Mouse (Mus musculus) kidney, adult 11 months (tissue): Measurements from ENCODE around the gene Ppy.

Source experiments
- DNase-seq: peaks from one replicate; pipeline ENCODE4 v3.0.0; 2022

The Ppy gene

DNA sequence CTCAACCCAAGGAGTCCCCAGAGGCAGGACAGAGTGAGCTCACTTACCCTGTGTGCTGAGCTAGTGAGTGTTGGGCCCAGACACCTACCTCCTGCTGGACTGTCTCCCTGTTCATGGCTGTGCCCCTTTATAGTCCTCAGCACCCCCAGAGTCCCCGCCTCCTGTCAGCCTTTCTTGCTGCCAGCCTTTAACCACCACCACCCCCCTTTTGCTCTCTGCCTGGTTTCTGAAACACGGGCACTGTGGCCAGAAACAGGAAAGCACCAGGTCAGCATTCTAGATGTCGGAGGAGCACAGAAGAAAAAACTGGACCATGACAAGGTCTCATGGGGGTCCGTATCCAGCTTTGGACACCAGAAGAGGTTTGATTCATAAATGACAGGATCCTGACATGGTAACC is at the start of gene Ppy:
Gene Ppy (minus strand): TSS at position 101 of the 400 bp plus-strand sequence.
- no peak for DNase-seq

DNA sequence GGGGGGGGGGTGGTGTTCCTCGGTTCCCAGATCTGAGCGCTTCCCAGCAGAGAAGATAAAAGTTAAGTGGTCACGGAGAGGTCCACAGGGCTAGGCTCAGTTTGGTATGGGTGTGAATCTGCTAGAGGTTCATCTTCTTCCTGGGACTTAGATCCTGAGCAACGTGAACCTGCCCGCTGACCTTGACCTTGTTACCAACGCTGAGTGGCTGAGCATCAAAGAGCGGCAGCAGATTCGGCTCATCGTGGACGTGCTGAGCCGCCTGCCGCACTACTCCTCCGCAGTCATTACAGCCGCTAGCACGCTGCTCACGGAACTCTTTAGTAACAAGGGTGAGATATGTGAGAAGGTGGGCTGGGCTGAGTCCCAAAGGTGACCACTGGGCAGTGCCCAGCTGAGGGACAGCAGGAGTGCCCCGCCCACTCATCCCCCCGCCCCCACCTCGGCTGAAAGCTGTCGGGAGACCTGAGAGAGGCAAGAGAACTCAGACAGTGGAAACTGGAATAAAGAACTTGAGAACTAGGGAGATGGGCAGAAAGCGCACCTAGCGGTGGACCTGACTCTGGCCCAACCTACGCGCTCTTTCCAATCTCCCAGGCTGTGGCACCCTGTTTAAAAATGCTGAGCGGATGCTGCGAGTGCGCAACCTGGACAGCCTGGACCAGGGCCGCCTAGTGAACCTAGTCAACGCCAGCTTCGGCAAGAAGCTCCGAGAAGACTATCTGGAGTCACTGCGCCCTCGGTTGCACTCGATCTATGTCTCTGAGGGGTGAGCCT is 46.3 kb upstream of the Ppy start:
- DNase-seq, result no peak

DNA sequence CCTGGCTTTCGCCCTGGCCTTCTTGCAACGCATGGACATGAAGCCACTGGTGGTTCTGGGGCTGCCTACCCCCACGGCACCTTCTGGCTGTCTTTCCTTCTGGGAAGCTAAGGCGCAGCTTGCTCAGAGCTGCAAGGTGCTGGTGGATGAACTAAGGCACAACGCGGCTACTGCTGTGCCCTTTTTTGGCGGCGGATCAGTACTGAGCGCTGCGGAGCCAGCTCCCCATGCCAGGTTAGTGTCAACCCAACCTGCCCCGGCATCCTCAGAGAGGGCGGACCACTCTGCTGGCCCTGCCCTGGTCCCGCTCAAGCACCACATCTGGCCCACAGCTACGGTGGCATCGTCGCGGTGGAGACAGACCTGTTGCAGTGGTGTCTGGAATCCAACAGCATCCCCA is 45.4 kb upstream of the Ppy start:
- DNase-seq, result no peak

GRCm38 (mm10) chr11:102146005-102146404 is 44.9 kb upstream of the Ppy start:
- DNase-seq, result peak; percentile 38

DNA sequence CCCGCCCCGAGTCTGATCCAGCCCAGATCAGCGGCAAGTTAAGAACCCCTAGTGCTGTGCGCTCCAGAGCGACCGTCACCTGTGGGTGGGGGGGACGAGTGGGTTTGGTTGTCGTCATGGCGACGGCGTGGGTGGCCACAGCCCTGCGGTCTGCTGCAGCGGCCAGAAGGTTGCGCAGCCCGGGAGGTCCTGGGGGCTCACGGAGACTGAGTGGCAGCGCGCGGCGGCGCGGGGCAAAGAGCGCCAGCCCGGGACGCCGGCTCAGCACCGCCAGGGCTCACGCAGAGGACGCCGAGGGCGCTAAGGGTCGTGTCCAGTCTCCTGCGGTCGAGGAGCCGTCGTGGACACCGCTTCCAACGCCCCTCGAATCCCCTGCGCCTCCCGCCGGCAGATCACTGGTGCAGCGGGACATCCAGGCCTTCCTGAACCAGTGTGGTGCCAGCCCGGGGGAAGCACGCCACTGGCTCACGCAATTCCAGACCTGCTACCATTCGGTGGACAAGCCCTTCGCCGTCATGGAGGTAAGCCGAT is 44.4 kb upstream of the Ppy start, which contains the start of gene Nags:
Gene Nags (plus strand): TSS at position 43 of the 531 bp plus-strand sequence.
- DNase-seq, result no peak

DNA sequence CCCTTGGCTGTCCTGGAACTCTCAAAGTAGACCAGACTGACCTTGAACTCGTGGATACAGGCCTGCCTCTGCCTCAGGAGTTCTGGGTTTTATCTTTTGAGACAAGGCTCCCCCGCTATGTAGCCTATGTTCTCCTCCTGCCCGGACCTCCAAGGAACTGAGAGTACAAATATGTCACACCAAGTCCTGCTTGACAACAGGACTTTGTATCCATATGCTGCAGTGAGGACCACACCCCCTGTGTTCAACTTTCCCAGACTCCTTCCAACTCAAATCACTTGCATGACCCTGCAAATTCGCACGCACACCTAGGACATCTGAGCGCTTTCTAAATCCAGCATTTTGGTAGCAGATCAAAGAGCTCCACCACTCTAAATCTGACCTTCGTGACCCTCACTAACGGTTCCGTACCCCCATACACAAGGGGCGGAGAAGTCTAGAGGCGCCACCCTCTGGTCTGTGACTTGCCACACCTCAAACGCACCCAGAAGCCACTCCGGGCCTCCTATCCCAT is 43.9 kb upstream of the Ppy start:
- DNase-seq, result no peak

GRCm38 (mm10) chr11:102142355-102142754 is 41.2 kb upstream of the Ppy start:
- DNase-seq, result peak; percentile 57

- DNase-seq, result peak; percentile 43
Measured at GRCm38 (mm10) chr11:102140508-102140907, 39.4 kb upstream of the Ppy start.

DNA sequence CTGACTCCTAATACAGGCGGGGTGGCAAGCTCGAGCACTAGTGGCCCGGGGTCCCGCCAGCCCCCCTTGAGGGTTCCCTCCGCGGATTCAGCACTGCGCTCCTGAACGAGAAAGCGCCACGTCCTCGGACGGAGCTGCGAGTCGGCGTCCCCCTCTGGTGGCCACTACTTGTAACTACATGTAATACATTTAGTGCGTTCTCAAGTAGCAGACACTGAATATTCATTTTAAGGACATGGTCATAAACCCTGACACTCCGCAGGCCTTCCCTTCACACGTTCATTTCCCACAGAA is 37.3 kb upstream of the Ppy start:
- DNase-seq, result peak; percentile 33

- DNase-seq, result no peak
Measured at GRCm38 (mm10) chr11:102137625-102138446, 36.7 kb upstream of the Ppy start.

- DNase-seq, result no peak
Measured at GRCm38 (mm10) chr11:102134516-102134915, 33.4 kb upstream of the Ppy start.

DNA sequence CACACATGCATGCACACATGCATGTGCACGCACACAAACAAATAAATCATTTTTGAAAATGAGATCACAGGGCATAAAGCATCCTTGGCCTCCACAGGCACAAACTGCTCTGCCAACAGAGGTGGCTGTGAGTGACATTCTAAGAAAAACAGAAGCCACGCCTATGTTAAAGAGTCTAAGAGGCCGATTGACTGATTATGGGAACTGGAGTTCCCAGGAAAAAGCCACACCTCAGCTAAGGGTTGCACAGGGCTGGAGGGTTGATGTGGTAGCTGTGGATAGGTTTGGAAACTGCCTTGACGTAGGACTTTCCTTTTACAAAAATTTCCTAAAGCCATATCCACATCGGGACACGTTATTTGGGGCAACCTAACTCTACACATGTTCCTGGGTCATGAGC is 16.3 kb upstream of the Ppy start:
- DNase-seq, result no peak

GRCm38 (mm10) chr11:102116241-102116640 is 15.1 kb upstream of the Ppy start:
- no peak for DNase-seq

GRCm38 (mm10) chr11:102111576-102111975 is 10.5 kb upstream of the Ppy start:
- no peak for DNase-seq

- no peak for DNase-seq
Measured at GRCm38 (mm10) chr11:102107732-102108131, 6.6 kb upstream of the Ppy start, which contains the start of gene Pyy. Gene Pyy (minus strand): TSS chr11:102107832.

DNA sequence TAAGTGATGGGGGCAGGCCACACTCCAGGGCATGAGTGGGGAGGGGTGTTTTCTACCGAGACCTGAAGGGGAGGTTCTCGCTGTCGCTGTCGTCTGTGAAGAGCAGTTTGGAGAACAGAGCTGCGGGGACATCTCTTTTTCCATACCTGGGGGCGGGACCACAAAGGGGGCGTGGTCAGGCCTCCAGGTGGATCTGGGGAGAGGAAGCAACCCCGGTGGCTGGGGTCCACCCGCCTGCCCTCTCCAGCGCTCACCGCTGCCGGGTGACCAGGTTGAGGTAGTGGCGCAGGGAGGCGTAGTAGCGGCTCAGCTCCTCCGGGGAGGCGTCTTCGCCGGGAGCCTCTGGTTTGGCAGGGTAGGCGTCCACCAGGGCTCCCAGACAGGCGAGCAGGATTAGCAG is 5.8 kb upstream of the Ppy start:
- DNase-seq, result no peak

GRCm38 (mm10) chr11:102102485-102103258 is 1.6 kb upstream of the Ppy start:
- DNase-seq, result no peak

GRCm38 (mm10) chr11:102096887-102097391 is 4.2 kb downstream of the Ppy start:
- peak; percentile 72 for DNase-seq

DNA sequence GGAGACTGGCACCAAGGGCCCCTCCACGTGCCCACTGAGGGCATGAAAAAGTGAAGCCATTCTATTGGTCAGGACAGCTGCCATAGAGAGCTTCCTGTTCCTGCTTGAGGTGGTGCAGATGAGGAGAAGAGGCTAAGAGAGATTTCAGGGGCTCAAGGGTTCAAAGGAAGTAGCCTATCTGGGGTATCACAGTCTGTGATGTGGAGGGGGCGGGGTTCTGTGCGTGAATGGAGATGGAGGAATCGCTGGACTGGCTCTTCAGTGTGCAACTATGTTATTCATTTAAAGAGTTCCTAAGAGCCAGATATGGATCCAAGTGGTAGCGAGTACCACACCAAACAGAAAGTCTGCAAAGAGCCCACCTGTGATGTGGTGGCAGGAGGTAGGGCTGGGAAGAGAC is 4.7 kb downstream of the Ppy start:
- DNase-seq, result no peak

DNA sequence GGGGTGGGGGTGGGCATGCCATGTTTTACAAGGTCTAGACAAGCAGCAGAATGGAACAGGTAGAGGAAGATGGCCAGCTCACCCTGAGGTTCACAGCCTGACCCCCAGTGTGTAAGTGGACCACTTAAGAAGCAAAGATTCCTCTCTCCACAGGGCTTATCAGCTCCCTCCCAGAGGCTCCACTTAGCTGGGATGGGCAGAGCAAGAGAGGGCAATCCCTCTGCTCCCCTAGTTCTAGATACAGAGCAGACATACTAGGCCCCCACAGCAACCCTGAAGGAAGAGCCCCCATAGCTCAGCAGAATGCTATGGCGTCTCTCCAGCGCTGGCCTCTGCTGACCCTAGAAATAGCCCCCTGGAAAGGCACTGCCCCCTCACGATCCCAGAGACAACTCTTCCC is 5.4 kb downstream of the Ppy start:
- DNase-seq, result no peak

- peak; percentile 52 for DNase-seq
Measured at GRCm38 (mm10) chr11:102089088-102089808, 11.9 kb downstream of the Ppy start.
